Mouse (Mus musculus) heart, postnatal 25 days (tissue): ENCODE data around the gene Scn3b. TPM values are rescaled to one million over a fixed set of nuclear protein-coding genes. Genes with fewer than 3 reads are reported as not detected.
A peak's percentile ranks its signal among the peaks of the same experiment; 100 is the strongest.

Source experiments
- DNase-seq: peaks from one replicate; pipeline ENCODE4 v3.0.0; 2022; ENCODE audit warnings: low spot score
- intact Hi-C: fragments of 180-260 bp; cut with DNase I; formaldehyde crosslinking; loops from one replicate; pipeline ENCODE4 v1.15.1; 2025
- total RNA-seq, 2 experiments: library from RNA; stranded (reverse); gene quantifications; 2 replicates each; pipeline ENCODE4 v1.2.3; 2021

Scn3b gene
- total RNA-seq = under 1 TPM; 0.67 to 0.83 TPM

GRCm38 (mm10) chr9:40269103-40269861, at the start of gene Scn3b:
Gene Scn3b (plus strand): TSS chr9:40269217.
- intact Hi-C loops = no loop called here
- peak; percentile 39 for DNase-seq

- no peak for DNase-seq
- intact Hi-C loops = loop anchor here (10.0 kb wide), 1 partner anchor 251 kb away; no protein-coding TSS in a partner anchor
These were observed 44.7 kb upstream of the Scn3b start for GRCm38 (mm10) chr9:40224289-40224688.

GRCm38 (mm10) chr9:40227874-40228789, 40.9 kb upstream of the Scn3b start:
- no peak for DNase-seq
- intact Hi-C loops = loop anchor here (1.0 to 10.0 kb wide), 2 partner anchors 102 to 247 kb away; no protein-coding TSS in a partner anchor

- intact Hi-C loops = loop anchor here (1.0 to 10.0 kb wide), 2 partner anchors 101 to 246 kb away; no protein-coding TSS in a partner anchor
These were observed 40.1 kb upstream of the Scn3b start for GRCm38 (mm10) chr9:40228804-40229331.

GRCm38 (mm10) chr9:40229479-40229878, 39.5 kb upstream of the Scn3b start:
- intact Hi-C loops = loop anchor here (10.0 kb wide), 1 partner anchor 245 kb away; no protein-coding TSS in a partner anchor
- no peak for DNase-seq

More at GRCm38 (mm10) chr9:40228804-40229331, 40.1 kb upstream of the Scn3b start:
- no peak for DNase-seq

- DNase-seq = no peak
- intact Hi-C loops = no loop called here
These were observed 38.0 kb upstream of the Scn3b start for GRCm38 (mm10) chr9:40231019-40231418.

- no peak for DNase-seq
- intact Hi-C loops = no loop called here
These were observed 34.6 kb upstream of the Scn3b start for GRCm38 (mm10) chr9:40234233-40235072.

- intact Hi-C loops = no loop called here
- DNase-seq = no peak
These were observed 33.8 kb upstream of the Scn3b start for GRCm38 (mm10) chr9:40235220-40235619.

GRCm38 (mm10) chr9:40239749-40240148, 29.3 kb upstream of the Scn3b start:
- DNase-seq = no peak
- intact Hi-C loops = no loop called here

GRCm38 (mm10) chr9:40240311-40240710, 28.7 kb upstream of the Scn3b start:
- DNase-seq = no peak
- intact Hi-C loops = no loop called here

- DNase-seq = no peak
- intact Hi-C loops = no loop called here
These were observed 27.7 kb upstream of the Scn3b start for GRCm38 (mm10) chr9:40241223-40241801.

- intact Hi-C loops = no loop called here
- no peak for DNase-seq
These were observed 26.8 kb upstream of the Scn3b start for GRCm38 (mm10) chr9:40241951-40242888.

GRCm38 (mm10) chr9:40245466-40245865, 23.6 kb upstream of the Scn3b start:
- intact Hi-C loops = no loop called here
- no peak for DNase-seq

- intact Hi-C loops = no loop called here
These were observed 22.9 kb upstream of the Scn3b start for GRCm38 (mm10) chr9:40245974-40246665.

GRCm38 (mm10) chr9:40246702-40247101, 22.3 kb upstream of the Scn3b start:
- intact Hi-C loops = no loop called here
- no peak for DNase-seq

More at GRCm38 (mm10) chr9:40245974-40246665, 22.9 kb upstream of the Scn3b start:
- no peak for DNase-seq

- DNase-seq = no peak
- intact Hi-C loops = no loop called here
These were observed 19.9 kb upstream of the Scn3b start for GRCm38 (mm10) chr9:40249106-40249505.

GRCm38 (mm10) chr9:40252459-40252858, 16.6 kb upstream of the Scn3b start:
- intact Hi-C loops = no loop called here
- DNase-seq = no peak
